Mouse (Mus musculus): ENCODE measurements around the gene Srp14. TPM values are rescaled to one million over a fixed set of nuclear protein-coding genes. Genes with fewer than 3 reads are reported as not detected.

Srp14 gene
- total and polyA plus RNA-seq, 2 experiments from 2014 or later, result 180 to 357 TPM

DNA sequence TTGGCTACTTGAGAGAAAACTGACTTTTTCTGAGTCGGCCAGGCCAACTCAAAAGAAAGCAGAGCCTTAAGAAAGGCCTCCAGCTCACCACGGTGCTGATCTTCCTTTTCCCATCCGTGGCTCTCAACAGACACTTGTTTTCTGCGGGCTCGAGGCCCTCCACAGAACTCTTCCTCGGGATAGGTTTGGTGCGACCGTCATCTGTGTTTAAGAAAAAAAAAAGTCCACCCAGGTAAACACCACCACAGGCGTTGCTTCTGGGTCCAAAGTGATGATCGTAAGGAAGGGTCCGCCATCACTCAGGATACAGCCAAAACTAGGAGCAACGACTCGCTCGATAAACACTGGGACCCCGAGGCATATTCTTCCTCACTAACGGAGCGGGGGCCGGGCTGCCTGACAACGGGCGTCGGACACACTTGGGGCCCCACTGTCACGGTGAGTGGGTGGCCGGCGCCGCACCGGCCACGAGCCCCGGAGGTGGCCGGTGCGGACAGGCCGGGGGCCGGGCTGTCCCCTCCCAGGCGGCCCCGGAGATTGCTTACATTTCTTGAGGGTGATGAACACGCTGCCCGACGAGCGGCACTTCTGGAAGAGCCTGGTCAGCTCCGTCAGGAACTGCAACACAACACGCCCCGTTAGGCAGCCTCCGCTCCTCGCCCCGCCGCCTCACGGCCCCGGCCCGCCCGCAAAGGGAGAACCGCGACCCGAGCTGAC lies 520 bp downstream of the Srp14 start:
- peak overlapping the region; percentile 87 for H3K9ac ChIP-seq
- peak overlapping the region; percentile 81 for H3K4me2 ChIP-seq (ENCODE audit: low read depth)
- DNase-seq (no peak), ATAC-seq (peak; percentile 68)
- no peaks in the 10 kb centered on the region for H3K9me3 ChIP-seq (ENCODE audit: low read length)
- H3K4me1 ChIP-seq (ENCODE audit: insufficient read depth), result peaks cover 4% of the 10 kb centered on the region; the same call in 1 of the 2 replicates
- peak overlapping the region; percentile 78 for H3K27ac ChIP-seq (ENCODE audit: low read depth, low read length)
- no peaks in the 10 kb centered on the region for H3K27me3 ChIP-seq (ENCODE audit: insufficient read depth, low read length)
- H3K36me3 ChIP-seq (ENCODE audit: insufficient read depth), result peaks cover 24% of the 10 kb centered on the region
- WGBS, result 2% methylated on average over 52 of the region's 52 CpGs
- H3K4me3 ChIP-seq (ENCODE audit: low read depth, low read length), result peak overlapping the region; percentile 94
- TF ChIP-seq CTCF (IDR thresholded peaks at IDR 0.05; ENCODE audit: low read depth), result no peak

DNA sequence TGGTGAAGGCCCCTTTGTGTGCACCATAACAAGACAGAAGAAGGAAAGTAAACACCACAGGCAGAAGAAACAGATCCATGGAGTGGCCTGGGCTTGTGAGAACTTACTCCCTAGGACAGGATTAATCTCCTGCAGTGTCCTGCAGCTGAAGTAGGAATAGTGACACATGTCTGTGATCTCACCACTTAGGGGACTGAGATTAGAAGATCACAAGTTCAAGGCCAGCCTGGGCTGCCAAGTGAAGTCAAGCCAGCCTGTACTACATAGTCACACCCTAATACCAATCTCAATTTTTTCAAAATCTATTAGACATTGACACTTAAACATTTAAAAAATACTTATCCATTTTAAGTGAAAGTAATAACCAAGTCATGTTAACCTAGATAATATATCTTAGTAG lies 11.2 kb downstream of the Srp14 start:
- DNase-seq (no peak), ATAC-seq (no peak)
- TF ChIP-seq CTCF (IDR thresholded peaks at IDR 0.05; ENCODE audit: low read depth), result no peak
- H3K27me3 ChIP-seq (ENCODE audit: insufficient read depth, low read length), result no peaks in the 10 kb centered on the region
- H3K4me2 ChIP-seq (ENCODE audit: low read depth), result no peak overlapping the region
- no peak overlapping the region for H3K9ac ChIP-seq
- no peaks in the 10 kb centered on the region for H3K9me3 ChIP-seq (ENCODE audit: low read length)
- no peak overlapping the region for H3K4me3 ChIP-seq (ENCODE audit: low read depth, low read length)
- H3K4me1 ChIP-seq (ENCODE audit: insufficient read depth), result no peaks in the 10 kb centered on the region
- H3K36me3 ChIP-seq (ENCODE audit: insufficient read depth), result peaks cover 76% of the 10 kb centered on the region
- no peak overlapping the region for H3K27ac ChIP-seq (ENCODE audit: low read depth, low read length)

DNA sequence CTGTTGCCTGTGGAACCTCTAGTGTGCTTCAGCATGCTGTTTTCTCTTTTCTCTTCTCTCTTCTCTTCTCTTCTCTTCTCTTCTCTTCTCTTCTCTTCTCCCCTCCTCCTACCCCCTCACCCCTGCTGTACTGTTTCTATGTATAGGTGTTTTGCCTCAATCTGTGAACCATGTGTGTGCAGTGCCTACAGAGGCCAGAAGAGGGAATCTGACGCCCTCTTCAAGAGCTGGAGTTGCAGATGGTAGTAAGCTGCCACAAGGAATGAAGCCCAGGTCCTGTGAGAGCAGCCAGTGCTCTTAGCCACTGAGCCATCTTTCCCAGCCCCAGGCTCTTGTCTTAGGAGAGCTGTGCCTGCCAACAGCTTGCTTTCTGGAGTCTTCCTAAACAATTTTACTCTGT lies 12.9 kb downstream of the Srp14 start:
- peak; percentile 33; the same call in 1 of the 2 replicates for TF ChIP-seq CTCF (IDR thresholded peaks at IDR 0.05; ENCODE audit: low read depth)
- WGBS, result 44% methylated on average over 1 of the region's 1 CpGs
- Histone ChIP-seq H3K9ac (no peak overlapping the region), H3K27ac (ENCODE audit: low read depth, low read length) (no peak overlapping the region), H3K4me2 (ENCODE audit: low read depth) (no peak overlapping the region), H3K4me3 (ENCODE audit: low read depth, low read length) (no peak overlapping the region), H3K36me3 (ENCODE audit: insufficient read depth) (peaks cover 73% of the 10 kb centered on the region), H3K4me1 (ENCODE audit: insufficient read depth) (no peaks in the 10 kb centered on the region), H3K27me3 (ENCODE audit: insufficient read depth, low read length) (no peaks in the 10 kb centered on the region), H3K9me3 (ENCODE audit: low read length) (no peaks in the 10 kb centered on the region)
- ATAC-seq, result 0 out of 2 replicates have a peak, but pooled peaks have one; percentile 18
- no peak for DNase-seq

DNA sequence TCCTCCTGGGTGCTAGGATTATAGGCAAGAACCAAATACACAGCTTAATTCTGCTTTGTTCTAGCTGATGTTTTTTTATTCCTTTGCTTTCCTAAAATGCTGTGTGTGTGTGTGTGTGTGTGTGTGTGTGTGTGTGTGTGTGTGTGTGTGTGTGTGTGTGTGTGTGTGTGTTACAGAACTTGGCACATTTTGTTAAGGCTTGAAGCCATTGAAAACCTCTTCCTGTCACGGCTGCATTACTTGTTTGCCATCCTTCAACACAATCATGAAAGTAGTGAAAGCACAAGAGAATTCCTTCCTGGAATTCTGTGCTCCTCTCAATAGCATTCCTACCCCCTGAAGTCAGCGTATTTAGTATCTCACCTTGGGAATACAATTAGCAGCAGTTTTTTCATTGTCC lies 13.6 kb downstream of the Srp14 start:
- Histone ChIP-seq H3K9me3 (ENCODE audit: low read length) (no peaks in the 10 kb centered on the region), H3K4me1 (ENCODE audit: insufficient read depth) (no peaks in the 10 kb centered on the region), H3K4me2 (ENCODE audit: low read depth) (no peak overlapping the region), H3K27ac (ENCODE audit: low read depth, low read length) (no peak overlapping the region), H3K4me3 (ENCODE audit: low read depth, low read length) (no peak overlapping the region), H3K27me3 (ENCODE audit: insufficient read depth, low read length) (no peaks in the 10 kb centered on the region), H3K9ac (no peak overlapping the region), H3K36me3 (ENCODE audit: insufficient read depth) (peaks cover 72% of the 10 kb centered on the region)
- 41% methylated on average over 2 of the region's 2 CpGs for WGBS
- ATAC-seq, result no peak
- no peak for TF ChIP-seq CTCF (IDR thresholded peaks at IDR 0.05; ENCODE audit: low read depth)
- DNase-seq, result no peak

DNA sequence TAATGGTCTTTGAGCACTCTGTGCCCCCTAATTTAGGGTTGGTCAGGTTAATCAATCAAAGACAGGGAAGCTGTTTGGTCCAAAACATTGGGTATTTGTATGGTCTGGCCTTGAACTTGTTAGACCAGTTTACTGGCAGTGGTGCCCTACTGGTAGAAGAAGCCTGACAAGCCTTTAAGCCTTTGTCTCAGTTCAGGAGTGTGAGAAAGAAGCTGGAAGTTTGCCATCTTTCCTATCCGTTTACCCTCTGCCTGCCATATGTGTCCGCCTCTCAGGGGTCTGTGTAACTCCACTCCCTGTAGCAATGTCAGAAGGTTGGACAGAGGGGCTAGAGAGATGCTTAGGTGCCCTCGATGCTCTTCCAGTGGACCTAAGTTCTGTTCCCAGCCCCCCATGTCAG lies 15.1 kb downstream of the Srp14 start:
- H3K27me3 ChIP-seq (ENCODE audit: insufficient read depth, low read length), result no peaks in the 10 kb centered on the region
- H3K4me3 ChIP-seq (ENCODE audit: low read depth, low read length), result no peak overlapping the region
- WGBS, result 63% methylated on average over 3 of the region's 3 CpGs
- no peak overlapping the region for H3K9ac ChIP-seq
- H3K4me2 ChIP-seq (ENCODE audit: low read depth), result no peak overlapping the region
- peaks cover 57% of the 10 kb centered on the region for H3K36me3 ChIP-seq (ENCODE audit: insufficient read depth)
- no peaks in the 10 kb centered on the region for H3K9me3 ChIP-seq (ENCODE audit: low read length)
- no peak for DNase-seq
- TF ChIP-seq CTCF (IDR thresholded peaks at IDR 0.05; ENCODE audit: low read depth), result no peak
- no peak overlapping the region for H3K27ac ChIP-seq (ENCODE audit: low read depth, low read length)
- ATAC-seq, result no peak
- no peaks in the 10 kb centered on the region for H3K4me1 ChIP-seq (ENCODE audit: insufficient read depth)

DNA sequence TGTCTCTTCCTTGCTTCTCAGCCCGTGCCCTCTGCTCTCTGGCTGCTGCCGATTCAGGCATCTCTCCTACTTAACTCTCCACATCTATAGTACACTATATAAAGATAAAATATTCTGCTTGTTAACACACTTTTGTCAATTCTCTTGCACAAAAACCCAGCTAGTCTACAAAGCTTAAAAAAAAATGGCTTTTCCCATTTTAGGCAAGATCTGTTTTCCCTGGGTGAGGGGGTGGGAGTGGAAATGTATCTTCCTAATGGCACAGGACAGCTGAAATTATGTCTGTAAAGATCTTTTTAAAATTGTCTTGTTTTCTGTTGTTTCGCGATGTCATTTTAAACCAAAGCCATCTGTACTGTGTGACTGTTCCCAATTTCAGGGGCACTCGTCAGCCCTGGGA lies 16.0 kb downstream of the Srp14 start:
- Histone ChIP-seq H3K4me1 (ENCODE audit: insufficient read depth) (no peaks in the 10 kb centered on the region), H3K27me3 (ENCODE audit: insufficient read depth, low read length) (no peaks in the 10 kb centered on the region), H3K27ac (ENCODE audit: low read depth, low read length) (no peak overlapping the region), H3K36me3 (ENCODE audit: insufficient read depth) (peaks cover 56% of the 10 kb centered on the region), H3K4me2 (ENCODE audit: low read depth) (no peak overlapping the region), H3K9ac (no peak overlapping the region), H3K9me3 (ENCODE audit: low read length) (no peaks in the 10 kb centered on the region), H3K4me3 (ENCODE audit: low read depth, low read length) (no peak overlapping the region)
- TF ChIP-seq CTCF (IDR thresholded peaks at IDR 0.05; ENCODE audit: low read depth), result no peak
- no peak for DNase-seq
- 87% methylated on average over 5 of the region's 5 CpGs for WGBS
- ATAC-seq, result no peak

DNA sequence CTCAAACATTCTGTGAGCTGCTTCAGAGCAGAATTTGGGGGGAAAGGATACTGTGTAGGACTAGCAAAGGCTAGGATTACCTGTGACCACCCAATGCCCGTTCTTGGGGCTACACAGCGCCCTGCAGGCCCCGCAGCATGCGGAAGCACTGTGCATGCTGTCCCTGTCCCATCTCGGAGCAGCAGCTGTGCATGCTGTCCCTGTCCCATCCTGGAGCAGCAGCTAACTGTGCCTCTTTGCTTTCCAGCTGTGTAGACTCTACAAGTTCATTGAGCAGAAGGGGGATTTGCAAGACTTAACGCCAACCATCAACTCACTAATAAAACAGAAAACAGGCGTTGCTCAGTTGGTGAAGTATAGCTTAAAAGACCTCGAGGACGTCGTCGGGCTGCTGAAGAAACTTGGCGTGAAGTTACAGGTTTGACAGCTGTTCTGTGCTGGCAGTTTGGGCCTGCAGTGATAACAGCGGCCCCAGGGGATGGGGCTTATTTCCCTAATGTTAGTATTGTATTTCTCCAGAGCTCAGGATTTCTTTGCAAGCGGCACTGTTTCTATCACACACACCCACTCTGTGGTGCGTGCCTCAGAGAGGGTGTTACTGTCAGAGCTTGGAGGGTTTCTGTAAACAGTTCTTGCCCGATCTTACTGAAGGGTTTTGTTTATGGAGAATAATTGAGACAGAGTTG lies 17.9 kb downstream of the Srp14 start:
- no peak overlapping the region for H3K9ac ChIP-seq
- WGBS, result 71% methylated on average over 16 of the region's 16 CpGs
- DNase-seq (no peak), ATAC-seq (no peak)
- no peak overlapping the region for H3K27ac ChIP-seq (ENCODE audit: low read depth, low read length)
- TF ChIP-seq CTCF (IDR thresholded peaks at IDR 0.05; ENCODE audit: low read depth), result no peak
- H3K4me1 ChIP-seq (ENCODE audit: insufficient read depth), result 0 out of 2 replicates have a peak, but pooled peaks cover 5% of the 10 kb centered on the region
- no peak overlapping the region for H3K4me2 ChIP-seq (ENCODE audit: low read depth)
- H3K9me3 ChIP-seq (ENCODE audit: low read length), result no peaks in the 10 kb centered on the region
- H3K4me3 ChIP-seq (ENCODE audit: low read depth, low read length), result no peak overlapping the region
- no peaks in the 10 kb centered on the region for H3K27me3 ChIP-seq (ENCODE audit: insufficient read depth, low read length)
- H3K36me3 ChIP-seq (ENCODE audit: insufficient read depth), result peaks cover 47% of the 10 kb centered on the region

Measured in forebrain, postnatal 0 days (tissue).